Mouse (Mus musculus) inflammation-experienced regulatory T-cells, adult 6 months (primary cell): ENCODE results near the gene Ppfia4. TPM values are rescaled to one million over a fixed set of nuclear protein-coding genes. Genes with fewer than 3 reads are reported as not detected.

ENCODE experiments used
- ATAC-seq: one replicate; pipeline ENCODE4 v1.8.0; 2017
- polyA plus RNA-seq, 3 experiments: library from polyadenylated mRNA; unstranded; fragments of 100-300 nt; shearing (Covaris generic); gene quantifications; one replicate each; pipeline ENCODE4 v1.2.1; 2017

Ppfia4 gene
- polyA plus RNA-seq: 1 to 10 TPM in 1 of 3 experiments, under 1 TPM in 1, not detected in 1; 0.24 to 1.4 TPM

- no peak for ATAC-seq
Observed at GRCm38 (mm10) chr1:134332770-134333271, at the start of gene Ppfia4. TSS of gene Ppfia4 (minus strand) at chr1:134332928.

GRCm38 (mm10) chr1:134381795-134382625 lies 49.3 kb upstream of the Ppfia4 start:
- ATAC-seq: no peak

GRCm38 (mm10) chr1:134381051-134381450 lies 48.3 kb upstream of the Ppfia4 start:
- no peak for ATAC-seq

- no peak for ATAC-seq
Observed at GRCm38 (mm10) chr1:134374124-134374523, 41.4 kb upstream of the Ppfia4 start.

GRCm38 (mm10) chr1:134368777-134369337 lies 36.1 kb upstream of the Ppfia4 start:
- ATAC-seq: no peak

GRCm38 (mm10) chr1:134365491-134365890 lies 32.8 kb upstream of the Ppfia4 start:
- no peak for ATAC-seq

- ATAC-seq: no peak
Observed at GRCm38 (mm10) chr1:134363194-134363593, 30.5 kb upstream of the Ppfia4 start.

- ATAC-seq: peak; percentile 96
Observed at GRCm38 (mm10) chr1:134361857-134362212, 29.1 kb upstream of the Ppfia4 start, which contains the start of gene Tmem183a. TSS of gene Tmem183a (minus strand) at chr1:134361979.

GRCm38 (mm10) chr1:134361195-134361856 lies 28.6 kb upstream of the Ppfia4 start:
- no peak for ATAC-seq

- ATAC-seq: no peak
Observed at GRCm38 (mm10) chr1:134360656-134361055, 27.9 kb upstream of the Ppfia4 start.

GRCm38 (mm10) chr1:134357461-134357860 lies 24.7 kb upstream of the Ppfia4 start:
- ATAC-seq: no peak

- no peak for ATAC-seq
Observed at GRCm38 (mm10) chr1:134353326-134353725, 20.6 kb upstream of the Ppfia4 start.

GRCm38 (mm10) chr1:134347791-134348190 lies 15.1 kb upstream of the Ppfia4 start:
- ATAC-seq: no peak

GRCm38 (mm10) chr1:134345075-134345474 lies 12.3 kb upstream of the Ppfia4 start:
- no peak for ATAC-seq

- peak; percentile 72 for ATAC-seq
Observed at GRCm38 (mm10) chr1:134344005-134344950, 11.6 kb upstream of the Ppfia4 start.

GRCm38 (mm10) chr1:134343567-134343966 lies 10.8 kb upstream of the Ppfia4 start:
- no peak for ATAC-seq

- no peak for ATAC-seq
Observed at GRCm38 (mm10) chr1:134342781-134343310, 10.1 kb upstream of the Ppfia4 start.

- ATAC-seq: no peak
Observed at GRCm38 (mm10) chr1:134342278-134342664, 9.5 kb upstream of the Ppfia4 start.

- no peak for ATAC-seq
Observed at GRCm38 (mm10) chr1:134341641-134342277, 9.0 kb upstream of the Ppfia4 start.

GRCm38 (mm10) chr1:134339757-134340619 lies 7.3 kb upstream of the Ppfia4 start:
- ATAC-seq: no peak
